Mouse (Mus musculus): Measurements from ENCODE around the gene Pla2g2c. TPM values are rescaled to one million over a fixed set of nuclear protein-coding genes. Genes with fewer than 3 reads are reported as not detected.

Gene Pla2g2c
- polyA plus RNA-seq, 2 experiments = 0.26 to 0.28 TPM

DNA sequence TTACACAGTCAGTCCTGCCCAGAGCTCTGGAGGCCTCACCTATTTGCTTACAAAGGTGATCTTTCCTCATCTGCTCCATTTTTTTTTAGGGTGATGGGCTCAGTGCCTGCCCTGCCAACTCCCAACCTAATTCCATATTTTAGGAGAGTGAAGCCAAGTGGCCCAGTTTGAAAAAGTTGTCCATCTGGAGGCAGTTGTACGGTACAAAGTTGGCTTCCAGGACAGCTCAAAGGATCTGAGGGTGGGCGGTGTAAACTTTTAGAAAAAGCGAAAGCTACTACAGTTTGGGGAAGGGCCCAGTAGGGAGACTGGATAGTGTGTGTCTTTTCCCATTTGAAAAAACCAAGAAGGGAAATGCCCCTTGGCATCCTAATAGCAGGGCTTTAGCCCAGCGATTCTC, 10.3 kb downstream of the Pla2g2c start:
- DNase-seq (ENCODE audit: low spot score) (no peak), ATAC-seq (ENCODE audit: low FRiP score, low read depth) (no peak)
- Histone ChIP-seq H3K27me3 (ENCODE audit: control insufficient read depth, insufficient read depth, low read length) (no peaks in the 10 kb centered on the region), H3K9me3 (ENCODE audit: control insufficient read depth, low read length) (no peaks in the 10 kb centered on the region), H3K4me3 (replicated peaks; ENCODE audit: low read length) (no peak overlapping the region), H3K9ac (ENCODE audit: low read depth, low read length, severe bottlenecking) (no peak overlapping the region), H3K36me3 (ENCODE audit: control insufficient read depth, insufficient read depth, low read length) (no peaks in the 10 kb centered on the region), H3K4me1 (ENCODE audit: control insufficient read depth, insufficient read depth, low read length) (peaks cover 6% of the 10 kb centered on the region; the same call in 1 of the 2 replicates), H3K4me2 (replicated peaks; ENCODE audit: low read depth, low read length, severe bottlenecking) (no peak overlapping the region), H3K27ac (replicated peaks; ENCODE audit: low read depth, low read length) (no peak overlapping the region)
- 92% methylated on average over 4 of the region's 4 CpGs for WGBS
- TF ChIP-seq POLR2A (IDR thresholded peaks at IDR 0.05; ENCODE audit: borderline replicate concordance, extremely low read depth, insufficient read depth, insufficient read length) = no peak

GRCm38 (mm10) chr4:138737031-138737430, 12.4 kb downstream of the Pla2g2c start, which contains the start of gene Ubxn10:
Ubxn10 (minus strand) TSS chr4:138737167.
- ATAC-seq (ENCODE audit: low FRiP score, low read depth) (no peak), DNase-seq (ENCODE audit: low spot score) (no peak)
- H3K4me2 ChIP-seq (replicated peaks; ENCODE audit: low read depth, low read length, severe bottlenecking) = no peak within 1 kb of the TSS
- no peak for TF ChIP-seq POLR2A (IDR thresholded peaks at IDR 0.05; ENCODE audit: borderline replicate concordance, extremely low read depth, insufficient read depth, insufficient read length)
- no peaks in the 10 kb centered on the region for H3K36me3 ChIP-seq (ENCODE audit: control insufficient read depth, insufficient read depth, low read length)
- H3K4me1 ChIP-seq (ENCODE audit: control insufficient read depth, insufficient read depth, low read length) = peaks cover 6% of the 10 kb centered on the region; the same call in 1 of the 2 replicates
- no peak within 1 kb of the TSS; the same call in 1 of the 2 replicates for H3K9ac ChIP-seq (ENCODE audit: low read depth, low read length, severe bottlenecking)
- no peaks in the 10 kb centered on the region for H3K9me3 ChIP-seq (ENCODE audit: control insufficient read depth, low read length)
- 71% methylated on average over 7 of the region's 7 CpGs for WGBS
- no peak within 1 kb of the TSS for H3K4me3 ChIP-seq (replicated peaks; ENCODE audit: low read length)
- no peak within 1 kb of the TSS for H3K27ac ChIP-seq (replicated peaks; ENCODE audit: low read depth, low read length)
- no peaks in the 10 kb centered on the region for H3K27me3 ChIP-seq (ENCODE audit: control insufficient read depth, insufficient read depth, low read length)

DNA sequence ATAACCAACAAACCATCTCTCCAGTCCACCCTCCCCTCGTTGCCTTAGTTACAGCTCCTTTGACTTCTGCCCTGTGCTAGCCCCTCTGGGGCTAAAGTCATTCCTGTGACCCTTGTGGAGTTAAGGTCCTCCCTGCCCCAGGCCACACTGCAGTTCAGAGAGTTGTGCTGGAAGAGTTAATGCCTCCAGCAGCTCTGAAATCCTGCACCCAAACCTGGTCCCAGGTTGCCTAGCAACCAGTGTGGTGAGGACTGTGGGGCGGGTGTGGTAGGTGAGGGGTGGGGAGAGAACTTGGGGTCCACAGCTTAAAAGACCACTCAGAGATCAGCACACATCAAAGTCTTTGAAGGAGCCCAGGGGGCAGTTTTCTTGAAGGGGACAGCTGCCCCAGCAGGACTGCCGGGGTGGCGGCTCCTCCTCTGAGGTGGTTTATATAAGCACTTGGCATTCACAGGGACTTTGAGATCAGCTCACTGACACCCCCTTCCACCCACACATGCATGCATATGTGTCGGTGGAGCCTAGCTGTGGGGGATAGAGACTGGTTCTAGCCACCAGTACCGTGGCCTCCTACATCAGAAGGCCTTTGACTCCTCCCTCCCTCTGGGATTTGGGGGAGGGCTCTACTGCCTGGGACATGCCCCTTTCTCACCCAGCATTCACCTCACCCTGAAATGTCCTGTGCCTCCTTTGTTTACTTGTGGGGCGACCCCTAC, 14.7 kb downstream of the Pla2g2c start:
- H3K27ac ChIP-seq (replicated peaks; ENCODE audit: low read depth, low read length) = no peak overlapping the region

DNA sequence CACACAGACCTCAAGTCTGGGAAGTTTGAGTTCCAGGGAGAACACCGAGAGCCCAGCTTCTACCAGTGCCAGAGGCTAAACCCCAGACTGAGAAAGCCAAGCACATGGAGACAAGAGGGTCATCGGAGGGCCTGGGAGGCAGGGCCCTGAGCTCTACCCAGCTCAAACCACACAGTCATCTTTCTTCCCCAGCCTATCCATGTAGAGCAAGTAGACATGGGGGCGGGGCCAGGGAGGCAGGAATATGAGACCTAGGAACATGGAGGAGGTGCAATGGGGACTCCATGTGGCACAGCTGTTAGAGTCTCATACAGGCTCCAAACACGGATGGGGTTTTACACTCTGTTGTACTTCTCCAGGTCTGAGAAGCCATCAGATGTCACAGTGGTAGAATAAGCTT, 21.3 kb downstream of the Pla2g2c start:
- peak; percentile 62; the same call in 1 of the 2 replicates for ATAC-seq (ENCODE audit: low FRiP score, low read depth)

More for the DNA sequence above, 14.7 kb downstream of the Pla2g2c start:
- Histone ChIP-seq H3K9ac (ENCODE audit: low read depth, low read length, severe bottlenecking) (no peak overlapping the region), H3K4me3 (replicated peaks; ENCODE audit: low read length) (no peak overlapping the region), H3K9me3 (ENCODE audit: control insufficient read depth, low read length) (no peaks in the 10 kb centered on the region), H3K4me2 (replicated peaks; ENCODE audit: low read depth, low read length, severe bottlenecking) (no peak overlapping the region), H3K4me1 (ENCODE audit: control insufficient read depth, insufficient read depth, low read length) (peaks cover 6% of the 10 kb centered on the region; the same call in 1 of the 2 replicates), H3K36me3 (ENCODE audit: control insufficient read depth, insufficient read depth, low read length) (no peaks in the 10 kb centered on the region), H3K27me3 (ENCODE audit: control insufficient read depth, insufficient read depth, low read length) (no peaks in the 10 kb centered on the region)
- ATAC-seq (ENCODE audit: low FRiP score, low read depth) (no peak), DNase-seq (ENCODE audit: low spot score) (no peak)
- WGBS = 16% methylated on average over 7 of the region's 7 CpGs
- no peak for TF ChIP-seq POLR2A (IDR thresholded peaks at IDR 0.05; ENCODE audit: borderline replicate concordance, extremely low read depth, insufficient read depth, insufficient read length)

DNA sequence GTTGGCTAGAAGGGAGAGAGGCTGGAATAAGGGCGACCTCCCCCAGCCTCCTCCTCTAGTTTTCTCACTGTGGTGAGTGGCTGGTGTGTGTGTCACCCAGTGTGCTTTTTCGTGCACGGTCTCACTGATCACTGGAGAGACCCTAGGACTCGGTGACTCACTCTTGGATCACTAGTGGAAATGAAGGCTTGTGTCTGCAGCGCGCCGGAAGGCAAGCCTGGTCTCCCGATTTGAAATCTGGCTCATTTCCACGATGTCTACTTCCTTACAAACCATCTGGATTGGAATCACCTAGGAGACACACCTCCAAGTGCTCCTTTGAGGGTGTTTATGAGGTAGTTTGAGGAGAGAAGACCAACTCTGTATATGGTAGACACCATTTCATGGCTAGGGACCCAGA, 22.3 kb downstream of the Pla2g2c start:
- no peak for ATAC-seq (ENCODE audit: low FRiP score, low read depth)
- no peaks in the 10 kb centered on the region for H3K36me3 ChIP-seq (ENCODE audit: control insufficient read depth, insufficient read depth, low read length)
- H3K9me3 ChIP-seq (ENCODE audit: control insufficient read depth, low read length) = no peaks in the 10 kb centered on the region
- H3K4me3 ChIP-seq (replicated peaks; ENCODE audit: low read length) = no peak overlapping the region
- H3K9ac ChIP-seq (ENCODE audit: low read depth, low read length, severe bottlenecking) = no peak overlapping the region
- H3K4me1 ChIP-seq (ENCODE audit: control insufficient read depth, insufficient read depth, low read length) = no peaks in the 10 kb centered on the region
- TF ChIP-seq POLR2A (IDR thresholded peaks at IDR 0.05; ENCODE audit: borderline replicate concordance, extremely low read depth, insufficient read depth, insufficient read length) = no peak
- DNase-seq (ENCODE audit: low spot score) = no peak
- no peak overlapping the region for H3K27ac ChIP-seq (replicated peaks; ENCODE audit: low read depth, low read length)
- H3K27me3 ChIP-seq (ENCODE audit: control insufficient read depth, insufficient read depth, low read length) = no peaks in the 10 kb centered on the region
- 83% methylated on average over 9 of the region's 9 CpGs for WGBS
- H3K4me2 ChIP-seq (replicated peaks; ENCODE audit: low read depth, low read length, severe bottlenecking) = no peak overlapping the region

More for the DNA sequence above, 21.3 kb downstream of the Pla2g2c start:
- H3K9ac ChIP-seq (ENCODE audit: low read depth, low read length, severe bottlenecking) = no peak overlapping the region
- DNase-seq (ENCODE audit: low spot score) = peak; percentile 19
- TF ChIP-seq POLR2A (IDR thresholded peaks at IDR 0.05; ENCODE audit: borderline replicate concordance, extremely low read depth, insufficient read depth, insufficient read length) = no peak
- H3K27me3 ChIP-seq (ENCODE audit: control insufficient read depth, insufficient read depth, low read length) = no peaks in the 10 kb centered on the region
- 51% methylated on average over 4 of the region's 4 CpGs for WGBS
- no peaks in the 10 kb centered on the region for H3K9me3 ChIP-seq (ENCODE audit: control insufficient read depth, low read length)
- H3K4me1 ChIP-seq (ENCODE audit: control insufficient read depth, insufficient read depth, low read length) = no peaks in the 10 kb centered on the region
- H3K36me3 ChIP-seq (ENCODE audit: control insufficient read depth, insufficient read depth, low read length) = no peaks in the 10 kb centered on the region
- no peak overlapping the region for H3K27ac ChIP-seq (replicated peaks; ENCODE audit: low read depth, low read length)
- H3K4me2 ChIP-seq (replicated peaks; ENCODE audit: low read depth, low read length, severe bottlenecking) = no peak overlapping the region
- no peak overlapping the region for H3K4me3 ChIP-seq (replicated peaks; ENCODE audit: low read length)

All from limb, embryonic 14.5 days (tissue).